In the genomic region with DNA sequence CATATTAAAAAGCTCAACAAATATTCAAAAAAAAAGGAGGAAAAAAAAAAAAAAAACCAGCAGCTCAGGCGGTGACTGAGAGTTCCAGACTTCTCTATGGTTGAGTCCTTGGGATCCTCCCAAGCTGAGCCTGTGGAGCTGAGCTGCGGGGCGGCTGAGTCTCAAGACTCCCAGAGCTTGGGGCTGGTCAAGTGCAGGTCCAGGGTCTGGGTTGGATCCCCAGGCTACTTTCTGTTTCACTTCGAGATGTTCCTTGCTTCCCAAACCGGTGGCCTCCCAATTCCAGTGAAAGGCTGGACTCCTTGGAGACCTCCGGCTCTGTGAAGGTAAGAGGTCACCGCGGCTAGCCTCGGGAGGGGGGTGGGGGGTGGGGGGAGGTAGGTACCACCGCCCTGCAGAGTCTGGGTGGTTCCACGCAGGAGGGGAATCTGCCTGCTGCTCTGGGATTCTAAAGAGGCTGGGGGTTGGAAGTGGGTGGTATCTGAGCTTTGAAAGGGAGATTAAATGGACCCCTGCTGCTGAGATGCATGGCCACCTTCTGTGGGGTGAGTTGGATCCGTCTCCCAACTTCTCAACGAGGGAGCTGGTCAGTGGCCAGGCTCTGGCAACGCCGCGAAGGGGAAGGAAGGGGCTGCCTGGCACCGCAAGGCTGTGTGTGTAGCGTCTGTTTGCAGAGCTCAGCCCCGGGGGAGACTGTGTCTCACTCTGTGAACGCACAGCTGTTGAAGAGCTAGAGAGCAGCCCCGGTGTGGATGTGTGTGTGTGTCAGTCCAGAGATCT, we compare ENCODE assay signal across 8 mouse cellular contexts.
DNase-seq lines count a peak whose midpoint lies in the region; ATAC-seq lines count a peak whose summit lies in the region.

No protein-coding gene starts in this region.

- peak; percentile 60 for DNase-seq in adrenal gland, postnatal 25 days
- peak; percentile 14 for DNase-seq in embryo, embryonic 11.5 days (ENCODE audit: low read depth, low spot score)
- DNase-seq in heart, adult 18-20 months = peak; percentile 70 to 76
- DNase-seq in kidney, adult 11 months = peak; percentile 14
- peak; percentile 78 for DNase-seq in left cerebral cortex, postnatal 4 days
- peak; percentile 47 for DNase-seq in right cerebral cortex, postnatal 25 days
- no peak for DNase-seq in c-Kit-positive CD71-positive TER-119-positive erythroid progenitor cells, embryonic 14.5 days (ENCODE audit: low spot score)

- ATAC-seq in megakaryocyte progenitor cell, adult 5-6 weeks (replicated peaks; ENCODE audit: poor library complexity) = peak; percentile 81

- intact Hi-C loops in left cerebral cortex, postnatal 4 days (cut with DNase I) = no loop called here
